Mouse (Mus musculus): ENCODE results near the gene Nucks1. TPM values are rescaled to one million over a fixed set of nuclear protein-coding genes. Genes with fewer than 3 reads are reported as not detected.
A peak's percentile ranks its signal among the peaks of the same experiment; 100 is the strongest.

The Nucks1 gene
- total RNA-seq, 2 experiments from 2014 or later: 52.1 to 58.6 TPM

- intact Hi-C loops (cut with DNase I): no loop called here
- DNase-seq: peak; percentile 60 to 64
Measured at GRCm38 (mm10) chr1:131962606-131963084, 52.3 kb downstream of the Nucks1 start, which contains the start of gene Slc45a3. TSS of gene Slc45a3 (plus strand) at chr1:131962967.

GRCm38 (mm10) chr1:131963085-131963951 is 53.0 kb downstream of the Nucks1 start:
- DNase-seq: peak; percentile 39 to 58
- intact Hi-C loops (cut with DNase I): no loop called here

- peak; percentile 37 for DNase-seq
- intact Hi-C loops (cut with DNase I): no loop called here
Measured at GRCm38 (mm10) chr1:131964100-131964499, 53.8 kb downstream of the Nucks1 start.

GRCm38 (mm10) chr1:131964580-131964979 is 54.2 kb downstream of the Nucks1 start:
- no peak for DNase-seq
- intact Hi-C loops (cut with DNase I): no loop called here

- intact Hi-C loops (cut with DNase I): no loop called here
- DNase-seq: no peak
Measured at GRCm38 (mm10) chr1:131965818-131966217, 55.5 kb downstream of the Nucks1 start.

- DNase-seq: no peak
- intact Hi-C loops (cut with DNase I): no loop called here
Measured at GRCm38 (mm10) chr1:131967336-131967735, 57.0 kb downstream of the Nucks1 start.

GRCm38 (mm10) chr1:131968556-131968955 is 58.2 kb downstream of the Nucks1 start:
- intact Hi-C loops (cut with DNase I): no loop called here
- DNase-seq: no peak

- DNase-seq: peak in 1 of 2 experiments; percentile 31
- intact Hi-C loops (cut with DNase I): no loop called here
Measured at GRCm38 (mm10) chr1:131968983-131969382, 58.6 kb downstream of the Nucks1 start.

- DNase-seq: no peak
- intact Hi-C loops (cut with DNase I): no loop called here
Measured at GRCm38 (mm10) chr1:131969825-131970224, 59.5 kb downstream of the Nucks1 start.

GRCm38 (mm10) chr1:131970322-131970660 is 60.0 kb downstream of the Nucks1 start:
- no peak for DNase-seq
- intact Hi-C loops (cut with DNase I): no loop called here

- intact Hi-C loops (cut with DNase I): no loop called here
- DNase-seq: no peak
Measured at GRCm38 (mm10) chr1:131970661-131971520, 60.6 kb downstream of the Nucks1 start.

GRCm38 (mm10) chr1:131971771-131972497 is 61.6 kb downstream of the Nucks1 start:
- DNase-seq: no peak
- intact Hi-C loops (cut with DNase I): no loop called here

GRCm38 (mm10) chr1:131972498-131973334 is 62.4 kb downstream of the Nucks1 start:
- intact Hi-C loops (cut with DNase I): no loop called here
- DNase-seq: no peak

- intact Hi-C loops (cut with DNase I): no loop called here
- DNase-seq: no peak
Measured at GRCm38 (mm10) chr1:131973991-131974390, 63.7 kb downstream of the Nucks1 start.

GRCm38 (mm10) chr1:131976886-131977285 is 66.6 kb downstream of the Nucks1 start:
- intact Hi-C loops (cut with DNase I): no loop called here
- DNase-seq: no peak

- intact Hi-C loops (cut with DNase I): loop anchor here (5.0 kb wide), 2 partner anchors 177 to 268 kb away; no protein-coding TSS in a partner anchor
- no peak for DNase-seq
Measured at GRCm38 (mm10) chr1:131980471-131980870, 70.1 kb downstream of the Nucks1 start.

GRCm38 (mm10) chr1:131981378-131982013 is 71.2 kb downstream of the Nucks1 start:
- intact Hi-C loops (cut with DNase I): loop anchor here (1.0 to 5.0 kb wide), 3 partner anchors 43 to 269 kb away; no protein-coding TSS in a partner anchor
- DNase-seq: peak; percentile 79 to 83

GRCm38 (mm10) chr1:131982907-131983306 is 72.6 kb downstream of the Nucks1 start:
- peak; percentile 76 to 84 for DNase-seq
- intact Hi-C loops (cut with DNase I): loop anchor here (1.0 to 5.0 kb wide), 3 partner anchors 63 to 271 kb away; no protein-coding TSS in a partner anchor

GRCm38 (mm10) chr1:131983806-131984205 is 73.5 kb downstream of the Nucks1 start:
- intact Hi-C loops (cut with DNase I): loop anchor here (1.0 to 5.0 kb wide), 3 partner anchors 62 to 272 kb away; no protein-coding TSS in a partner anchor
- no peak for DNase-seq

All from heart, postnatal 36 days (tissue).